Mouse (Mus musculus): ENCODE measurements at regions not wholly inside any gene's neighbourhood (a gene's known extent, or its start where the extent isn't known, plus 50 kb on each side); places are given as distances from the start of the nearest gene placed in this dataset.

- TF ChIP-seq GATA1 (IDR thresholded peaks at IDR 0.05; ENCODE audit: low read length) (no peak), TAL1 (IDR thresholded peaks at IDR 0.05; ENCODE audit: low read length) (no peak)
Measured at GRCm38 (mm10) chr12:109856336-109856735, 256.2 kb upstream of the Rtl1 start.

Measured in erythroblast, embryonic 14.5 days (primary cell).